Mouse (Mus musculus) brain, embryonic 14.5 days (tissue): ENCODE data around the gene Ephb2.

ENCODE experiments used
- CTCF ChIP-seq: fragments of 200-500 bp; IDR thresholded peaks from 2 replicates; pipeline ENCODE4 v1.5.1; 2012; ENCODE audit warnings: inconsistent platforms, mild to moderate bottlenecking, moderate library complexity, borderline replicate concordance; ENCODE audit not compliant: insufficient read depth, insufficient read length; ENCODE audit errors: extremely low read depth
- POLR2A ChIP-seq: fragments of 200-500 bp; IDR thresholded peaks from 2 replicates; pipeline ENCODE4 v1.6.1; 2012; ENCODE audit warnings: mild to moderate bottlenecking, inconsistent platforms, borderline replicate concordance; ENCODE audit not compliant: poor library complexity, insufficient read depth, insufficient read length, severe bottlenecking; ENCODE audit errors: extremely low read depth

- TF ChIP-seq CTCF (no peak), POLR2A (no peak)
These were observed 117.4 kb downstream of the Ephb2 start for GRCm38 (mm10) chr4:136718193-136718986.
